Mouse (Mus musculus): ENCODE data around the gene Metap2. TPM values are rescaled to one million over a fixed set of nuclear protein-coding genes. Genes with fewer than 3 reads are reported as not detected.

Gene Metap2
- polyA plus RNA-seq, 1 experiment from 2014 or later = 138 TPM

DNA sequence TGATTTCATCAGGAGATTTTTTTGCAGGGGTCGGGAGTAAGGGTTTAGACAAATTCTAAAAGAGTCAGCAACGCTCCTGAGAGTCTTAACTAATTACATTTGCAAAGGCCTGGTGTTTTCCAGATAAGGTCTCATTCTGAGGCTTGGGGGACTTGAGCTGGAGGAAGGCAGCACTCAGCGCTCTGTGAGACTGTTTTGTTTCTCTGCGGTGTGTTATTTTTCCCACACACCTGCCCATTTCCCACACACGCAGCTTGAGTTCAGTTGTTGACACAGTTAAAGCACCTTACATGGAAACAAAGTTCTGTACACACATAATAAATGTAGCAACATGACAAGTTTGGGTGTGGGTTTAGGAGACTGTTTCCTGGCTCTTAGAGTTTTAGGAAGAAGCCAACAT is 35.1 kb upstream of the Metap2 start:
- no peak overlapping the region for H3K4me2 ChIP-seq (ENCODE audit: low read length)
- no peaks in the 10 kb centered on the region for H3K27me3 ChIP-seq (replicated peaks; ENCODE audit: control insufficient read depth, insufficient read depth, low read length)
- H3K9me3 ChIP-seq (ENCODE audit: control insufficient read depth, low read length) = no peaks in the 10 kb centered on the region
- no peak overlapping the region for H3K27ac ChIP-seq (ENCODE audit: low read depth, low read length)
- no peaks in the 10 kb centered on the region for H3K36me3 ChIP-seq (ENCODE audit: control insufficient read depth, insufficient read depth, low read length)
- H3K4me1 ChIP-seq (ENCODE audit: control insufficient read depth, insufficient read depth, low read depth, low read length) = no peaks in the 10 kb centered on the region; the same call in 1 of the 2 replicates
- WGBS = 79% methylated on average over 5 of the region's 5 CpGs
- H3K9ac ChIP-seq (ENCODE audit: low read depth, low read length) = no peak overlapping the region
- no peak overlapping the region for H3K4me3 ChIP-seq (ENCODE audit: low read length)
- no peak for ATAC-seq

DNA sequence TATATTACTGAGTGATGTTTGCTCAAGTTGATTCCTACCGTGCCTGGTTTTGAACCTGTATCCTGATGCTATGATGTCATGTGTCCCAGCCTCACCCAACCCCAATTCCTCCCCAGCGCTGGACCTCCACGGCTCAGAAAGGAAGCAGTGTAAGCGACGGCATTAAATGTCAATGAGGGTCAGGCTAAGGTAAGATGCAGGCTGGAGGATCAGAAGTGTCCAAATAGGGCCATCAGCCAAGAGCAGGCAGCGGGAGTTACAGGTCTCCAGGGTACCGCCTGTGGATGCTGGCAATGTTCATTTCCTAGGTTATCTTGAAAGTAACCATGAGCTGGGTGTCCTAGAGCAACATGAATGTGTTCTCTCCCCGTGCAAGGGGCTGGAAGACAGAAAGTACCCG is 34.5 kb upstream of the Metap2 start:
- Histone ChIP-seq H3K36me3 (ENCODE audit: control insufficient read depth, insufficient read depth, low read length) (no peaks in the 10 kb centered on the region), H3K4me2 (ENCODE audit: low read length) (no peak overlapping the region), H3K4me3 (ENCODE audit: low read length) (no peak overlapping the region), H3K9me3 (ENCODE audit: control insufficient read depth, low read length) (no peaks in the 10 kb centered on the region), H3K4me1 (ENCODE audit: control insufficient read depth, insufficient read depth, low read depth, low read length) (no peaks in the 10 kb centered on the region; the same call in 1 of the 2 replicates), H3K27ac (ENCODE audit: low read depth, low read length) (no peak overlapping the region), H3K27me3 (replicated peaks; ENCODE audit: control insufficient read depth, insufficient read depth, low read length) (no peaks in the 10 kb centered on the region), H3K9ac (ENCODE audit: low read depth, low read length) (no peak overlapping the region)
- WGBS = 79% methylated on average over 9 of the region's 9 CpGs
- ATAC-seq = no peak

- no peaks in the 10 kb centered on the region; the same call in 1 of the 2 replicates for H3K4me1 ChIP-seq (ENCODE audit: control insufficient read depth, insufficient read depth, low read depth, low read length)
- H3K36me3 ChIP-seq (ENCODE audit: control insufficient read depth, insufficient read depth, low read length) = no peaks in the 10 kb centered on the region
- no peak overlapping the region for H3K4me2 ChIP-seq (ENCODE audit: low read length)
- H3K27me3 ChIP-seq (replicated peaks; ENCODE audit: control insufficient read depth, insufficient read depth, low read length) = no peaks in the 10 kb centered on the region
- no peak for ATAC-seq
- no peaks in the 10 kb centered on the region for H3K9me3 ChIP-seq (ENCODE audit: control insufficient read depth, low read length)
- H3K27ac ChIP-seq (ENCODE audit: low read depth, low read length) = no peak overlapping the region
- 78% methylated on average over 4 of the region's 4 CpGs for WGBS
- no peak overlapping the region for H3K4me3 ChIP-seq (ENCODE audit: low read length)
- no peak overlapping the region for H3K9ac ChIP-seq (ENCODE audit: low read depth, low read length)
Measured at GRCm38 (mm10) chr10:93930236-93930824, 33.4 kb upstream of the Metap2 start.

- Histone ChIP-seq H3K4me3 (ENCODE audit: low read length) (no peak overlapping the region), H3K27me3 (replicated peaks; ENCODE audit: control insufficient read depth, insufficient read depth, low read length) (no peaks in the 10 kb centered on the region), H3K4me1 (ENCODE audit: control insufficient read depth, insufficient read depth, low read depth, low read length) (no peaks in the 10 kb centered on the region), H3K4me2 (ENCODE audit: low read length) (no peak overlapping the region), H3K27ac (ENCODE audit: low read depth, low read length) (no peak overlapping the region), H3K9me3 (ENCODE audit: control insufficient read depth, low read length) (no peaks in the 10 kb centered on the region), H3K36me3 (ENCODE audit: control insufficient read depth, insufficient read depth, low read length) (no peaks in the 10 kb centered on the region), H3K9ac (ENCODE audit: low read depth, low read length) (no peak overlapping the region)
- ATAC-seq = no peak
- WGBS = 83% methylated on average over 5 of the region's 5 CpGs
Measured at GRCm38 (mm10) chr10:93924666-93925065, 27.8 kb upstream of the Metap2 start.

DNA sequence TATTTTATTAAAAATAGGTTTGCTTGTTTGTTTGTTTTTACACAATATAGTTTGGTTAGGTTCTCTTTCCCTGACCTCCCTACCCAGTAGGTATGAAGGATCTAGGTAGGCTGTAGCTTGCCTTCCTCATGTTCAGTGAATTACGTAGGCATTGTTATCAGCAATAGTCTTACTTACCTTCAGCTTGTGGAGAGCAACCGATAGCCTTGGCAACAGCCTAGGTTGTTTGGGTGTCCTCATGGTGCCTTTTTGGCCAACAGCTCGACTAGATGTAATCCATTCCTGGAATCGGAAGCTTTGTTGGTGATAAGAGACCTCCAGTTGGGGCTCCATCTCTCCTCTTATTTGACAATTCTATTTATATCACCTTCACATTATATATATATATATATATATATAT is 24.3 kb upstream of the Metap2 start:
- H3K4me1 ChIP-seq (ENCODE audit: control insufficient read depth, insufficient read depth, low read depth, low read length) = no peaks in the 10 kb centered on the region
- WGBS = 98% methylated on average over 4 of the region's 4 CpGs
- H3K36me3 ChIP-seq (ENCODE audit: control insufficient read depth, insufficient read depth, low read length) = no peaks in the 10 kb centered on the region
- H3K4me3 ChIP-seq (ENCODE audit: low read length) = no peak overlapping the region
- H3K9me3 ChIP-seq (ENCODE audit: control insufficient read depth, low read length) = no peaks in the 10 kb centered on the region
- no peak overlapping the region for H3K4me2 ChIP-seq (ENCODE audit: low read length)
- H3K27me3 ChIP-seq (replicated peaks; ENCODE audit: control insufficient read depth, insufficient read depth, low read length) = no peaks in the 10 kb centered on the region
- H3K27ac ChIP-seq (ENCODE audit: low read depth, low read length) = no peak overlapping the region
- ATAC-seq = no peak
- no peak overlapping the region for H3K9ac ChIP-seq (ENCODE audit: low read depth, low read length)

- 67% methylated on average over 13 of the region's 13 CpGs for WGBS
- ATAC-seq = no peak
- Histone ChIP-seq H3K4me3 (ENCODE audit: low read length) (no peak overlapping the region), H3K4me1 (ENCODE audit: control insufficient read depth, insufficient read depth, low read depth, low read length) (no peaks in the 10 kb centered on the region), H3K4me2 (ENCODE audit: low read length) (no peak overlapping the region), H3K36me3 (ENCODE audit: control insufficient read depth, insufficient read depth, low read length) (no peaks in the 10 kb centered on the region), H3K9ac (ENCODE audit: low read depth, low read length) (no peak overlapping the region), H3K27ac (ENCODE audit: low read depth, low read length) (no peak overlapping the region), H3K27me3 (replicated peaks; ENCODE audit: control insufficient read depth, insufficient read depth, low read length) (no peaks in the 10 kb centered on the region), H3K9me3 (ENCODE audit: control insufficient read depth, low read length) (no peaks in the 10 kb centered on the region)
Measured at GRCm38 (mm10) chr10:93919227-93919626, 22.3 kb upstream of the Metap2 start.

DNA sequence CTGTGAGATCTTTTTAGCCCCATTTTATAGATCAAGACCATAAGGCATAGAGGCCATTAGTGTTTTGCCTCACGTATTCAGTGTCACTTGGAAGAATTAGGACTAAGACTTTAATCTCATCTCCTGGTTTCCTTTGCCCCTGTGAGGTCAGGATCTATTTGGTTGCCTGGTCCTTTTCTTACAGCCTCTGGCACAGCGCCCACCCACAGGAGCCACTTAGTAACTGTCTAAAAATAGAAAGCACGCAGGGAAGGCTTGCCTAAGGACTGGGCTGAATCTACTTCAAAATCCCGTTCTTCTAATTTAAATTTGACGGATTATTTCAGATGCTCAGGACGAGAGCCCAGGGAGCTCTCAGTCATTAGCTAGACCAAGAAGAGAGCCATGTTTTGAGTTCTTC is 21.8 kb upstream of the Metap2 start:
- no peak overlapping the region for H3K27ac ChIP-seq (ENCODE audit: low read depth, low read length)
- H3K9me3 ChIP-seq (ENCODE audit: control insufficient read depth, low read length) = no peaks in the 10 kb centered on the region
- no peaks in the 10 kb centered on the region for H3K27me3 ChIP-seq (replicated peaks; ENCODE audit: control insufficient read depth, insufficient read depth, low read length)
- no peak for ATAC-seq
- no peak overlapping the region for H3K4me3 ChIP-seq (ENCODE audit: low read length)
- 57% methylated on average over 6 of the region's 6 CpGs for WGBS
- H3K9ac ChIP-seq (ENCODE audit: low read depth, low read length) = no peak overlapping the region
- no peak overlapping the region for H3K4me2 ChIP-seq (ENCODE audit: low read length)
- no peaks in the 10 kb centered on the region for H3K36me3 ChIP-seq (ENCODE audit: control insufficient read depth, insufficient read depth, low read length)
- H3K4me1 ChIP-seq (ENCODE audit: control insufficient read depth, insufficient read depth, low read depth, low read length) = no peaks in the 10 kb centered on the region

DNA sequence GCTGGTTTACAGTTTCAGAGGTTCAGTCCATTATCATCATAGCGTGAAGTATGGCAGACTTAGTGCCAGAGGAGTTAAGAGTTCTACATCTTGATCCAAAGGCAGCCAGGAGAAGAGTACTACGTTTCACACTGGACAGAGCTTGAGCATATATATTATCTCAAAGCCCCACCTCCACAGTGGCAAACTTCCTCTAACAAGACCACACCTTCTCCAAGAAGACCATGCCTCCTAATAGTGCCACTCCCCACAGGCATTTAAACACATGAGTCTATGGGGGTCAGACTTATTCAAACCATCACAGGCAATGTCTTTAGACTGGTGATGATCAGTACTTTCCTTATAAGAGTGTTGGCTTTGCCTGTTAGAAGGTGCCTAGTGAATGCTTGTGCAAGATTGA is 21.2 kb upstream of the Metap2 start:
- no peaks in the 10 kb centered on the region for H3K36me3 ChIP-seq (ENCODE audit: control insufficient read depth, insufficient read depth, low read length)
- no peak overlapping the region for H3K4me3 ChIP-seq (ENCODE audit: low read length)
- no peaks in the 10 kb centered on the region for H3K4me1 ChIP-seq (ENCODE audit: control insufficient read depth, insufficient read depth, low read depth, low read length)
- no peak overlapping the region for H3K4me2 ChIP-seq (ENCODE audit: low read length)
- no peak overlapping the region for H3K27ac ChIP-seq (ENCODE audit: low read depth, low read length)
- H3K9me3 ChIP-seq (ENCODE audit: control insufficient read depth, low read length) = no peaks in the 10 kb centered on the region
- no peaks in the 10 kb centered on the region for H3K27me3 ChIP-seq (replicated peaks; ENCODE audit: control insufficient read depth, insufficient read depth, low read length)
- H3K9ac ChIP-seq (ENCODE audit: low read depth, low read length) = no peak overlapping the region
- 91% methylated on average over 2 of the region's 2 CpGs for WGBS
- ATAC-seq = no peak

GRCm38 (mm10) chr10:93916778-93917177 is 19.9 kb upstream of the Metap2 start:
- WGBS = 78% methylated on average over 2 of the region's 2 CpGs
- no peaks in the 10 kb centered on the region for H3K9me3 ChIP-seq (ENCODE audit: control insufficient read depth, low read length)
- no peaks in the 10 kb centered on the region for H3K36me3 ChIP-seq (ENCODE audit: control insufficient read depth, insufficient read depth, low read length)
- H3K27me3 ChIP-seq (replicated peaks; ENCODE audit: control insufficient read depth, insufficient read depth, low read length) = no peaks in the 10 kb centered on the region
- H3K4me1 ChIP-seq (ENCODE audit: control insufficient read depth, insufficient read depth, low read depth, low read length) = no peaks in the 10 kb centered on the region
- H3K4me3 ChIP-seq (ENCODE audit: low read length) = no peak overlapping the region
- no peak for ATAC-seq
- H3K4me2 ChIP-seq (ENCODE audit: low read length) = no peak overlapping the region
- no peak overlapping the region for H3K9ac ChIP-seq (ENCODE audit: low read depth, low read length)
- H3K27ac ChIP-seq (ENCODE audit: low read depth, low read length) = no peak overlapping the region

Measured in hindbrain, embryonic 16.5 days (tissue).